Mouse (Mus musculus): ENCODE measurements around the gene Tmem44. TPM values are rescaled to one million over a fixed set of nuclear protein-coding genes. Genes with fewer than 3 reads are reported as not detected.

The Tmem44 gene
- polyA plus RNA-seq, 1 experiment from 2014 or later, result 1.0 TPM

- Histone ChIP-seq H3K9ac (peak overlapping the region; percentile 77), H3K4me1 (replicated peaks) (peaks cover 23% of the 10 kb centered on the region), H3K4me2 (peak overlapping the region; percentile 92), H3K4me3 (replicated peaks) (peak overlapping the region; percentile 68), H3K27ac (no peak overlapping the region), H3K27me3 (peaks cover 54% of the 10 kb centered on the region), H3K36me3 (no peaks in the 10 kb centered on the region), H3K9me3 (replicated peaks) (no peaks in the 10 kb centered on the region)
- WGBS (ENCODE audit: insufficient replicate concordance), result under 1% methylated on average over 56 of the region's 63 CpGs
- DNase-seq (peak; percentile 56), ATAC-seq (ENCODE audit: low read depth) (peak; percentile 82)
These were observed 485 bp downstream of the Tmem44 start for GRCm38 (mm10) chr16:30549966-30550747.

- Histone ChIP-seq H3K4me2 (peak overlapping the region; percentile 92), H3K27me3 (peaks cover 54% of the 10 kb centered on the region), H3K9me3 (replicated peaks) (no peaks in the 10 kb centered on the region), H3K36me3 (no peaks in the 10 kb centered on the region), H3K27ac (no peak overlapping the region), H3K4me3 (replicated peaks) (peak overlapping the region; percentile 68), H3K4me1 (replicated peaks) (peaks cover 29% of the 10 kb centered on the region), H3K9ac (peak overlapping the region; percentile 77; the same call in 1 of the 2 replicates)
- DNase-seq (no peak), ATAC-seq (ENCODE audit: low read depth) (no peak)
- WGBS (ENCODE audit: insufficient replicate concordance), result 61% methylated on average over 7 of the region's 7 CpGs
These were observed 1.1 kb downstream of the Tmem44 start for GRCm38 (mm10) chr16:30549516-30549915.

- DNase-seq (no peak), ATAC-seq (ENCODE audit: low read depth) (no peak)
- Histone ChIP-seq H3K4me1 (replicated peaks) (peaks cover 32% of the 10 kb centered on the region), H3K4me3 (replicated peaks) (no peak overlapping the region), H3K27ac (no peak overlapping the region), H3K9me3 (replicated peaks) (no peaks in the 10 kb centered on the region), H3K27me3 (peaks cover 54% of the 10 kb centered on the region), H3K4me2 (no peak overlapping the region), H3K9ac (no peak overlapping the region), H3K36me3 (no peaks in the 10 kb centered on the region)
- WGBS (ENCODE audit: insufficient replicate concordance), result 68% methylated on average over 5 of the region's 5 CpGs
These were observed 2.4 kb downstream of the Tmem44 start for GRCm38 (mm10) chr16:30548291-30548690.

- DNase-seq, result no peak
- H3K27ac ChIP-seq, result no peak overlapping the region
- H3K4me1 ChIP-seq (replicated peaks), result peaks cover 12% of the 10 kb centered on the region
- H3K9me3 ChIP-seq (replicated peaks), result no peaks in the 10 kb centered on the region
- H3K4me3 ChIP-seq (replicated peaks), result no peak overlapping the region
- no peak overlapping the region for H3K9ac ChIP-seq
- H3K27me3 ChIP-seq, result peaks cover 39% of the 10 kb centered on the region
- ATAC-seq (ENCODE audit: low read depth), result 0 out of 2 replicates have a peak, but pooled peaks have one; percentile 35
- H3K4me2 ChIP-seq, result no peak overlapping the region
- H3K36me3 ChIP-seq, result no peaks in the 10 kb centered on the region
- WGBS (ENCODE audit: insufficient replicate concordance), result 40% methylated on average over 4 of the region's 4 CpGs
These were observed 5.9 kb downstream of the Tmem44 start for GRCm38 (mm10) chr16:30544693-30545092.

- peaks cover 12% of the 10 kb centered on the region for H3K4me1 ChIP-seq (replicated peaks)
- H3K9ac ChIP-seq, result no peak overlapping the region
- no peaks in the 10 kb centered on the region for H3K36me3 ChIP-seq
- H3K4me3 ChIP-seq (replicated peaks), result no peak overlapping the region
- DNase-seq, result no peak
- peaks cover 35% of the 10 kb centered on the region for H3K27me3 ChIP-seq
- H3K27ac ChIP-seq, result no peak overlapping the region
- H3K4me2 ChIP-seq, result no peak overlapping the region
- whole genome bisulfite sequencing (ENCODE audit: insufficient replicate concordance), result 74% methylated on average over 9 of the region's 9 CpGs
- no peak for ATAC-seq (ENCODE audit: low read depth)
- no peaks in the 10 kb centered on the region for H3K9me3 ChIP-seq (replicated peaks)
These were observed 7.3 kb downstream of the Tmem44 start for GRCm38 (mm10) chr16:30543386-30543785.

GRCm38 (mm10) chr16:30542826-30543225 lies 7.8 kb downstream of the Tmem44 start:
- H3K36me3 ChIP-seq, result no peaks in the 10 kb centered on the region
- peaks cover 34% of the 10 kb centered on the region for H3K27me3 ChIP-seq
- H3K27ac ChIP-seq, result no peak overlapping the region
- WGBS (ENCODE audit: insufficient replicate concordance), result 51% methylated on average over 6 of the region's 6 CpGs
- peaks cover 12% of the 10 kb centered on the region for H3K4me1 ChIP-seq (replicated peaks)
- DNase-seq (no peak), ATAC-seq (ENCODE audit: low read depth) (no peak)
- H3K4me3 ChIP-seq (replicated peaks), result no peak overlapping the region
- H3K9ac ChIP-seq, result no peak overlapping the region
- H3K4me2 ChIP-seq, result no peak overlapping the region
- H3K9me3 ChIP-seq (replicated peaks), result no peaks in the 10 kb centered on the region

- H3K36me3 ChIP-seq, result no peaks in the 10 kb centered on the region
- H3K4me3 ChIP-seq (replicated peaks), result no peak overlapping the region
- H3K4me1 ChIP-seq (replicated peaks), result peaks cover 11% of the 10 kb centered on the region
- no peak for ATAC-seq (ENCODE audit: low read depth)
- H3K27me3 ChIP-seq, result peaks cover 41% of the 10 kb centered on the region
- 62% methylated on average over 20 of the region's 20 CpGs for WGBS (ENCODE audit: insufficient replicate concordance)
- no peak for DNase-seq
- H3K9ac ChIP-seq, result no peak overlapping the region
- H3K27ac ChIP-seq, result no peak overlapping the region
- H3K9me3 ChIP-seq (replicated peaks), result no peaks in the 10 kb centered on the region
- H3K4me2 ChIP-seq, result no peak overlapping the region
These were observed 10.3 kb downstream of the Tmem44 start for GRCm38 (mm10) chr16:30540107-30541001.

- ATAC-seq (ENCODE audit: low read depth) (no peak), DNase-seq (peak; percentile 36)
- Histone ChIP-seq H3K9ac (no peak overlapping the region), H3K4me1 (replicated peaks) (peaks cover 2% of the 10 kb centered on the region), H3K36me3 (no peaks in the 10 kb centered on the region), H3K27ac (no peak overlapping the region), H3K27me3 (peaks cover 45% of the 10 kb centered on the region), H3K4me2 (no peak overlapping the region), H3K9me3 (replicated peaks) (no peaks in the 10 kb centered on the region), H3K4me3 (replicated peaks) (no peak overlapping the region)
- WGBS (ENCODE audit: insufficient replicate concordance), result 17% methylated on average over 10 of the region's 10 CpGs
These were observed 11.2 kb downstream of the Tmem44 start for GRCm38 (mm10) chr16:30539433-30539832.

GRCm38 (mm10) chr16:30535075-30535474 lies 15.6 kb downstream of the Tmem44 start:
- DNase-seq (no peak), ATAC-seq (ENCODE audit: low read depth) (no peak)
- H3K9ac ChIP-seq, result no peak overlapping the region
- H3K4me1 ChIP-seq (replicated peaks), result no peaks in the 10 kb centered on the region
- H3K4me2 ChIP-seq, result no peak overlapping the region
- H3K27me3 ChIP-seq, result peaks cover 57% of the 10 kb centered on the region
- H3K36me3 ChIP-seq, result no peaks in the 10 kb centered on the region
- 11% methylated on average over 1 of the region's 1 CpGs for WGBS (ENCODE audit: insufficient replicate concordance)
- H3K4me3 ChIP-seq (replicated peaks), result no peak overlapping the region
- no peaks in the 10 kb centered on the region for H3K9me3 ChIP-seq (replicated peaks)
- H3K27ac ChIP-seq, result no peak overlapping the region

GRCm38 (mm10) chr16:30533592-30533991 lies 17.1 kb downstream of the Tmem44 start:
- H3K36me3 ChIP-seq, result no peaks in the 10 kb centered on the region
- H3K9me3 ChIP-seq (replicated peaks), result no peaks in the 10 kb centered on the region
- ATAC-seq (ENCODE audit: low read depth) (no peak), DNase-seq (no peak)
- H3K9ac ChIP-seq, result no peak overlapping the region
- H3K4me3 ChIP-seq (replicated peaks), result no peak overlapping the region
- H3K4me2 ChIP-seq, result no peak overlapping the region
- peaks cover 54% of the 10 kb centered on the region for H3K27me3 ChIP-seq
- WGBS (ENCODE audit: insufficient replicate concordance), result 14% methylated on average over 4 of the region's 4 CpGs
- no peak overlapping the region for H3K27ac ChIP-seq
- H3K4me1 ChIP-seq (replicated peaks), result no peaks in the 10 kb centered on the region

GRCm38 (mm10) chr16:30532929-30533328 lies 17.7 kb downstream of the Tmem44 start:
- Histone ChIP-seq H3K4me1 (replicated peaks) (no peaks in the 10 kb centered on the region), H3K9ac (no peak overlapping the region), H3K9me3 (replicated peaks) (no peaks in the 10 kb centered on the region), H3K36me3 (no peaks in the 10 kb centered on the region), H3K27me3 (peaks cover 48% of the 10 kb centered on the region), H3K4me3 (replicated peaks) (no peak overlapping the region), H3K27ac (no peak overlapping the region), H3K4me2 (no peak overlapping the region)
- no peak for DNase-seq
- ATAC-seq (ENCODE audit: low read depth), result no peak
- 33% methylated on average over 1 of the region's 1 CpGs for WGBS (ENCODE audit: insufficient replicate concordance)
